Comparison of ENCODE assay signal across 7 mouse cellular contexts in genomic region chr4:133729007-133729406, GRCm38 (mm10). TPM values are rescaled to one million over a fixed set of nuclear protein-coding genes. Genes with fewer than 3 reads are reported as not detected.
DNase-seq lines count a peak whose midpoint lies in the region; ATAC-seq and TF ChIP-seq lines count a peak whose summit lies in the region.

No protein-coding gene starts in this region.

- DNase-seq in liver, embryonic 14.5 days (ENCODE audit: low read depth in 3 of 3, low spot score in 3 of 3) = no peak
- no peak for DNase-seq in ovary, postnatal 10 days (ENCODE audit: low spot score)
- no peak for DNase-seq in frontal cortex, postnatal 10 days (ENCODE audit: low spot score in 2 of 2)
- DNase-seq in adrenal gland, postnatal 36 days = no peak

- peak overlapping the region; percentile 59 for H3K4me2 ChIP-seq in heart, embryonic 15.5 days
- peak overlapping the region; percentile 51 for H3K4me2 ChIP-seq in liver, embryonic 14.5 days (ENCODE audit: low read depth)

- TF ChIP-seq CTCF in E14TG2a.4 (conservative IDR thresholded peaks at IDR 0.05; ENCODE audit: low read length) = no peak
- TF ChIP-seq CTCF in liver, embryonic 14.5 days (IDR thresholded peaks at IDR 0.05; ENCODE audit: low read depth) = no peak

- H3K27me3 ChIP-seq in E14TG2a.4 (ENCODE audit: insufficient read depth, low read length) = no peaks in the 10 kb centered on the region
- no peaks in the 10 kb centered on the region for H3K27me3 ChIP-seq in heart, embryonic 15.5 days
- no peaks in the 10 kb centered on the region for H3K27me3 ChIP-seq in liver, embryonic 14.5 days (ENCODE audit: control insufficient read depth, insufficient read depth, low read length)

- WGBS in heart, embryonic 15.5 days = 39% methylated on average over 6 of the region's 6 CpGs
- 61% methylated on average over 6 of the region's 6 CpGs for WGBS in liver, embryonic 14.5 days (ENCODE audit: insufficient replicate concordance)

- H3K4me1 ChIP-seq in E14TG2a.4 (replicated peaks; ENCODE audit: low read depth, low read length) = peaks cover 99% of the 10 kb centered on the region
- peaks cover 29% of the 10 kb centered on the region for H3K4me1 ChIP-seq in brown adipose tissue, adult 24 weeks (ENCODE audit: control insufficient read depth, insufficient read depth, insufficient read length, low read length)
- H3K4me1 ChIP-seq in heart, embryonic 15.5 days (replicated peaks) = peaks cover 93% of the 10 kb centered on the region
- H3K4me1 ChIP-seq in liver, embryonic 14.5 days (replicated peaks; ENCODE audit: control insufficient read depth in 2 of 2, insufficient read depth in 2 of 2, low read length in 1 of 2) = peaks cover 32 to 50% of the 10 kb centered on the region in 2 experiments

- H3K27ac ChIP-seq in brown adipose tissue, adult 24 weeks (replicated peaks; ENCODE audit: low read depth, low read length) = peak overlapping the region; percentile 62
- peak overlapping the region; percentile 89 for H3K27ac ChIP-seq in heart, embryonic 15.5 days
- H3K27ac ChIP-seq in liver, embryonic 14.5 days = no peak overlapping the region

- TF ChIP-seq EP300 in liver, embryonic 14.5 days (IDR thresholded peaks at IDR 0.05; ENCODE audit: low read depth) = no peak

- H3K9me3 ChIP-seq in E14TG2a.4 (ENCODE audit: low read length) = no peaks in the 10 kb centered on the region
- no peaks in the 10 kb centered on the region for H3K9me3 ChIP-seq in heart, embryonic 15.5 days (replicated peaks)
- H3K9me3 ChIP-seq in liver, embryonic 14.5 days (ENCODE audit: control insufficient read depth, low read length) = no peaks in the 10 kb centered on the region

- H3K36me3 ChIP-seq in E14TG2a.4 (ENCODE audit: insufficient read depth, low read length) = peaks cover 88% of the 10 kb centered on the region
- H3K36me3 ChIP-seq in heart, embryonic 15.5 days = no peaks in the 10 kb centered on the region
- H3K36me3 ChIP-seq in liver, embryonic 14.5 days (replicated peaks; ENCODE audit: control insufficient read depth, insufficient read depth, low read depth) = peaks cover 8% of the 10 kb centered on the region

- H3K9ac ChIP-seq in heart, embryonic 15.5 days = no peak overlapping the region
- H3K9ac ChIP-seq in liver, embryonic 14.5 days (replicated peaks) = no peak overlapping the region

- ATAC-seq in heart, embryonic 15.5 days (replicated peaks; ENCODE audit: insufficient number of reproducible peaks, insufficient read depth, low FRiP score, low read depth) = no peak
- ATAC-seq in liver, embryonic 14.5 days (ENCODE audit: insufficient read depth) = no peak

- H3K4me3 ChIP-seq in E14TG2a.4 (replicated peaks; ENCODE audit: low read length) = peak overlapping the region; percentile 48
- H3K4me3 ChIP-seq in brown adipose tissue, adult 24 weeks (ENCODE audit: insufficient read depth, low read depth, low read length) = peak overlapping the region; percentile 2; the same call in 1 of the 2 replicates
- peak overlapping the region; percentile 17 for H3K4me3 ChIP-seq in heart, embryonic 15.5 days
- no peak overlapping the region for H3K4me3 ChIP-seq in liver, embryonic 14.5 days (ENCODE audit: insufficient read depth in 1 of 2, low read depth in 2 of 2, low read length in 2 of 2)

RNA-seq across cellular contexts. Expression of gene Arid1a, which starts 27.6 kb away (rescaled TPM):
- 13.5 and 18.7 TPM in 2 replicates for polyA plus RNA-seq in brown adipose tissue, adult 24 weeks (2012; ENCODE audit: insufficient read depth, insufficient read length, missing spikeins)
- 16.5 and 20.4 TPM in 2 replicates for polyA plus RNA-seq in heart, embryonic 15.5 days (2015; fragmentation: Nextera tagmentation; extraction: Ambion mirVana)
- polyA plus RNA-seq in liver, embryonic 14.5 days (2012; rRNA removed) = 11.9 and 12.0 TPM in 2 replicates
- polyA plus RNA-seq in liver, embryonic 14.5 days (2014; fragmentation: Nextera tagmentation; extraction: Ambion mirVana) = 7.4 and 7.8 TPM in 2 replicates
- total RNA-seq in adrenal gland, postnatal 36 days (2021) = 10 to 100 TPM; 51.8 to 54.7 TPM

RNA-seq across cellular contexts. Expression of gene Pigv, which starts 56.6 kb away (rescaled TPM):
- polyA plus RNA-seq in brown adipose tissue, adult 24 weeks (2012; ENCODE audit: insufficient read depth, insufficient read length, missing spikeins) = 4.6 and 5.9 TPM in 2 replicates
- 11.8 and 14.6 TPM in 2 replicates for polyA plus RNA-seq in heart, embryonic 15.5 days (2015; fragmentation: Nextera tagmentation; extraction: Ambion mirVana)
- polyA plus RNA-seq in liver, embryonic 14.5 days (2012; rRNA removed) = 3.2 and 3.3 TPM in 2 replicates
- polyA plus RNA-seq in liver, embryonic 14.5 days (2014; fragmentation: Nextera tagmentation; extraction: Ambion mirVana) = 3.1 and 4.0 TPM in 2 replicates
- 10 to 100 TPM; 17.7 to 20.8 TPM for total RNA-seq in adrenal gland, postnatal 36 days (2021)

Comparison
In these comparisons a context has a peak if more than half of its experiments do, and no peak if none do; other contexts are left out.
1. H3K4me3 ChIP-seq: peak in E14TG2a.4 (single experiment), brown adipose tissue, adult 24 weeks (single experiment) and heart, embryonic 15.5 days (single experiment); none in liver, embryonic 14.5 days (0 of 2).